In genomic region chr10:89383462-89383861, GRCm38 (mm10) we compare ENCODE assay signal across 8 mouse cellular contexts. TPM values are rescaled to one million over a fixed set of nuclear protein-coding genes. Genes with fewer than 3 reads are reported as not detected.
A peak's percentile ranks its signal among the peaks of the same experiment; 100 is the strongest.
DNase-seq lines count a peak whose midpoint lies in the region; ATAC-seq and TF ChIP-seq lines count a peak whose summit lies in the region.

No protein-coding gene starts in this region.

- DNase-seq in ZHBTc4 (ENCODE audit: low read depth, low spot score): peak; percentile 89
- peak; percentile 74 to 86 for DNase-seq in cerebellum, postnatal 25 days
- DNase-seq in gastrocnemius, adult 2 months: peak; percentile 80
- peak; percentile 76 for DNase-seq in induced T-regulatory cell, adult 2 months (ENCODE audit: low read depth)
- peak; percentile 82 for DNase-seq in left cerebral cortex, adult 18-20 months (ENCODE audit: low spot score in 2 of 2)
- peak; percentile 87 for DNase-seq in mesoderm, embryonic 11.5 days (ENCODE audit: low read depth, low spot score)
- DNase-seq in right cerebral cortex, postnatal 4 days: peak; percentile 77

- intact Hi-C loops in gastrocnemius, adult 2 months (cut with DNase I): loop anchor here (2.0 kb wide), 1 partner anchor 57 kb away; no protein-coding TSS in a partner anchor

- TF ChIP-seq CTCF in gastrocnemius, adult 2 months (IDR thresholded peaks at IDR 0.05): peak; percentile 91

- no peak; the same call in 1 of the 2 replicates for ATAC-seq in erythroblast, adult 5-6 weeks (replicated peaks; ENCODE audit: low FRiP score, poor library complexity, severe bottlenecking)

- no peak overlapping the region for H3K27ac ChIP-seq in gastrocnemius, adult 2 months

- no peak overlapping the region for H3K4me3 ChIP-seq in gastrocnemius, adult 2 months

RNA-seq across cellular contexts. Expression of gene Ano4, which starts 38.9 kb away (rescaled TPM):
- 1 to 10 TPM in 1 of 2 experiments, under 1 TPM in 1; 0.66 to 1.3 TPM for total RNA-seq in gastrocnemius, adult 2 months (2021)
- total RNA-seq in left cerebral cortex, adult 18-20 months (2021): 10 to 100 TPM; 18.3 to 19.1 TPM
- not detected in 2 replicates for total RNA-seq in erythroblast, adult 5-6 weeks (2015; ENCODE audit: low replicate concordance)
- not detected in 2 replicates for total RNA-seq in erythroblast, adult 5-6 weeks (2017; ENCODE audit: low replicate concordance)

Comparison
In these comparisons a context has a peak if more than half of its experiments do, and no peak if none do; other contexts are left out.
1. RNA of gene Ano4, which starts 38.9 kb away (total RNA-seq): 18.3 to 19.1 TPM in left cerebral cortex, adult 18-20 months; 0.66 to 1.3 TPM in gastrocnemius, adult 2 months and not detected in erythroblast, adult 5-6 weeks; every median in the first group is over 4 times any median in the second.
2. Peak in every context shown above with its lines, with median percentiles within 50 percentile points of each other: DNase-seq.